Mouse (Mus musculus) kidney, postnatal 14 days (tissue): ENCODE measurements around the gene Stk32b.
A peak's percentile ranks its signal among the peaks of the same experiment; 100 is the strongest.

Experiments used
- DNase-seq: peaks from one replicate; pipeline ENCODE4 v3.0.0; 2022; ENCODE audit warnings: mixed read lengths

The Stk32b gene

GRCm38 (mm10) chr5:37716505-37717372 lies at the start of gene Stk32b:
Gene Stk32b (minus strand): TSS chr5:37717171.
- peak; percentile 72 for DNase-seq

GRCm38 (mm10) chr5:37765851-37766250 lies 48.9 kb upstream of the Stk32b start:
- DNase-seq = no peak

GRCm38 (mm10) chr5:37762046-37762445 lies 45.1 kb upstream of the Stk32b start:
- DNase-seq = no peak

- DNase-seq = no peak
These were observed 36.4 kb upstream of the Stk32b start for GRCm38 (mm10) chr5:37753366-37753765.

GRCm38 (mm10) chr5:37752027-37752967 lies 35.3 kb upstream of the Stk32b start:
- DNase-seq = peak; percentile 70

- DNase-seq = no peak
These were observed 27.1 kb upstream of the Stk32b start for GRCm38 (mm10) chr5:37743889-37744707.

- no peak for DNase-seq
These were observed 19.2 kb upstream of the Stk32b start for GRCm38 (mm10) chr5:37736213-37736612.

- DNase-seq = no peak
These were observed 18.3 kb upstream of the Stk32b start, which contains the start of gene Cytl1 for GRCm38 (mm10) chr5:37735224-37735623. Gene Cytl1 (plus strand): TSS chr5:37735519.

- DNase-seq = no peak
These were observed 13.8 kb upstream of the Stk32b start for GRCm38 (mm10) chr5:37730781-37731180.

- no peak for DNase-seq
These were observed 8.4 kb upstream of the Stk32b start for GRCm38 (mm10) chr5:37725220-37725886.

- DNase-seq = no peak
These were observed 3.7 kb upstream of the Stk32b start for GRCm38 (mm10) chr5:37720670-37721069.

- peak; percentile 73 for DNase-seq
These were observed 503 bp upstream of the Stk32b start for GRCm38 (mm10) chr5:37717384-37717963.

GRCm38 (mm10) chr5:37709257-37709904 lies 7.6 kb downstream of the Stk32b start:
- no peak for DNase-seq

GRCm38 (mm10) chr5:37708124-37708523 lies 8.8 kb downstream of the Stk32b start:
- no peak for DNase-seq

- DNase-seq = no peak
These were observed 12.0 kb downstream of the Stk32b start for GRCm38 (mm10) chr5:37704962-37705361.

GRCm38 (mm10) chr5:37699757-37700156 lies 17.2 kb downstream of the Stk32b start:
- peak; percentile 11 for DNase-seq

- no peak for DNase-seq
These were observed 19.7 kb downstream of the Stk32b start for GRCm38 (mm10) chr5:37697286-37697685.

- DNase-seq = no peak
These were observed 21.2 kb downstream of the Stk32b start for GRCm38 (mm10) chr5:37695773-37696172.

GRCm38 (mm10) chr5:37692759-37693158 lies 24.2 kb downstream of the Stk32b start:
- no peak for DNase-seq

GRCm38 (mm10) chr5:37670781-37671180 lies 46.2 kb downstream of the Stk32b start:
- DNase-seq = no peak

GRCm38 (mm10) chr5:37664962-37665361 lies 52.0 kb downstream of the Stk32b start:
- DNase-seq = no peak
